Mouse (Mus musculus) spleen, adult 2 months (tissue): Measurements from ENCODE around the gene Tenm4.

Experiments
- CTCF ChIP-seq: fragments of 200-500 bp; IDR thresholded peaks from 2 replicates; pipeline ENCODE4 v1.5.1; 2011; ENCODE audit warnings: mild to moderate bottlenecking, inconsistent platforms; ENCODE audit not compliant: insufficient read depth, insufficient read length, insufficient replicate concordance; ENCODE audit errors: extremely low read depth
- POLR2A ChIP-seq: fragments of 200-500 bp; IDR thresholded peaks from 2 replicates; pipeline ENCODE4 v1.6.1; 2011; ENCODE audit warnings: low read depth, low read length, inconsistent platforms

DNA sequence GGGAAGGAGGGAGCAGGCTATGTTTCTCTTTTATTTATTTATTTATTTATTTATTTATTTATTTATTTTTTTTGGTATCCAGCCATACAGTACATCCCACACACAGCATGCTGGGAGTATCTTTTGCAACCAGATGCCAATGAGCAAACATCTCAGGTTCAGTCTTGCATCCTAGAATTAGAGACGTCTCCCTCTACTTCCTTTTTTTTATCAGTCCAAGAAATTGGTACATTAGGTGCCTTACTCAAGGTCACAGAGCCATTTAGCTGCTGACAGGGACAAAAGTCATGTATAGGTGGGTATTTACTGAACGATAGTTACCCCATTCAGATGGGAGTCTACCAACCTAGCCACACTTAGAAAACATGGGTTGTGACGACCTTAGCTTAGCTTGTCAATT is 517.1 kb downstream of the Tenm4 start:
- no peak for TF ChIP-seq POLR2A
- TF ChIP-seq CTCF = no peak
